In genomic region chr2:165994341-165994740, GRCm38 (mm10) we compare ENCODE assay signal across 9 mouse cellular contexts. TPM values are rescaled to one million over a fixed set of nuclear protein-coding genes. Genes with fewer than 3 reads are reported as not detected.
A peak's percentile ranks its signal among the peaks of the same experiment; 100 is the strongest.
DNase-seq lines count a peak whose midpoint lies in the region; ATAC-seq and TF ChIP-seq lines count a peak whose summit lies in the region.
"Had no signal": no experiment of that assay in that cellular context is flagged by ENCODE, and none has a peak within 500 bp of the region (broad histone marks: within the 10 kb centered on the region; RNA-seq: fewer than 3 reads in every experiment).

No protein-coding gene starts in this region.

- TF ChIP-seq POLR2A in lung, adult 2 months (IDR thresholded peaks at IDR 0.05; ENCODE audit: borderline replicate concordance, extremely low read depth, low read depth, low read length), result no peak

- H3K27ac ChIP-seq in hindbrain, embryonic 16.5 days (ENCODE audit: low read depth, low read length), result no peak overlapping the region

- TF ChIP-seq CTCF in lung, adult 2 months (IDR thresholded peaks at IDR 0.05; ENCODE audit: insufficient read depth, low read length), result 0 out of 2 replicates have a peak, but pooled peaks have one; percentile 9

- no peak overlapping the region for H3K4me3 ChIP-seq in lung, adult 2 months (replicated peaks; ENCODE audit: extremely low read depth, low read depth, low read length)
- no peak overlapping the region for H3K4me3 ChIP-seq in hindbrain, embryonic 16.5 days (ENCODE audit: low read length)

- no peaks in the 10 kb centered on the region for H3K36me3 ChIP-seq in hindbrain, embryonic 16.5 days (ENCODE audit: control insufficient read depth, insufficient read depth, low read length)
- no peaks in the 10 kb centered on the region for H3K36me3 ChIP-seq in splenic B cell, adult 2 months (ENCODE audit: control insufficient read depth, insufficient read depth, low read length, poor library complexity, severe bottlenecking)

- H3K9ac ChIP-seq in hindbrain, embryonic 16.5 days (ENCODE audit: low read depth, low read length), result no peak overlapping the region

- peak; percentile 83 for DNase-seq in heart, adult 11 months
- DNase-seq in heart, adult 8-10 months (ENCODE audit: low spot score), result no peak
- no peak for DNase-seq in lung, adult 2 months
- DNase-seq in lung, postnatal 14 days, result no peak
- DNase-seq in splenic B cell, adult 2 months (ENCODE audit: low read depth, low spot score), result peak; percentile 31
- DNase-seq in frontal cortex, postnatal 36 days (ENCODE audit: low spot score in 2 of 2), result no peak
- DNase-seq in embryo, embryonic 10 days (ENCODE audit: low spot score), result no peak
- DNase-seq: kidney, adult 11 months had no signal

- peak overlapping the region; percentile 86; the same call in 1 of the 2 replicates for H3K4me2 ChIP-seq in hindbrain, embryonic 16.5 days (ENCODE audit: low read length)

- no peaks in the 10 kb centered on the region for H3K9me3 ChIP-seq in hindbrain, embryonic 16.5 days (ENCODE audit: control insufficient read depth, low read length)

- H3K4me1 ChIP-seq in lung, adult 2 months (ENCODE audit: control insufficient read depth, insufficient read depth, low read length), result peaks cover 11% of the 10 kb centered on the region
- peaks cover 10% of the 10 kb centered on the region for H3K4me1 ChIP-seq in hindbrain, embryonic 16.5 days (ENCODE audit: control insufficient read depth, insufficient read depth, low read depth, low read length)

- H3K27me3 ChIP-seq in hindbrain, embryonic 16.5 days (replicated peaks; ENCODE audit: control insufficient read depth, insufficient read depth, low read length), result no peaks in the 10 kb centered on the region
- no peaks in the 10 kb centered on the region; the same call in 1 of the 2 replicates for H3K27me3 ChIP-seq in splenic B cell, adult 2 months (ENCODE audit: control insufficient read depth, insufficient read depth, low read length, poor library complexity, severe bottlenecking)

- 95% methylated on average over 4 of the region's 4 CpGs for WGBS in lung, adult 2 months
- 95% methylated on average over 4 of the region's 4 CpGs for WGBS in hindbrain, embryonic 16.5 days

- ATAC-seq in hindbrain, embryonic 16.5 days, result no peak

RNA-seq across cellular contexts. Expression of gene Ncoa3, which starts 1.9 kb away (rescaled TPM):
- 10 to 100 TPM; 24.3 to 30.2 (median 28.7) TPM for total RNA-seq in heart, adult 8-10 months (2022)
- 35.3 and 40.3 TPM in 2 replicates for polyA plus RNA-seq in lung, adult 2 months (2012; rRNA removed)
- 11.6 and 14.5 TPM in 2 replicates for polyA plus RNA-seq in hindbrain, embryonic 16.5 days (2015; fragmentation: Nextera tagmentation; extraction: Ambion mirVana)

Comparison
In these comparisons a context has a peak if more than half of its experiments do, and no peak if none do; other contexts are left out.
1. DNase-seq: peak in heart, adult 11 months (single experiment) and splenic B cell, adult 2 months (single experiment); none in heart, adult 8-10 months (single experiment), lung, adult 2 months (single experiment), lung, postnatal 14 days (single experiment), frontal cortex, postnatal 36 days (0 of 2) and embryo, embryonic 10 days (single experiment).